Mouse (Mus musculus) cerebellum, postnatal 25 days (tissue): ENCODE measurements at regions not wholly inside any gene's neighbourhood (a gene's known extent, or its start where the extent isn't known, plus 50 kb on each side); places are given as distances from the start of the nearest gene placed in this dataset.
A peak's percentile ranks its signal among the peaks of the same experiment; 100 is the strongest.

Experiments used
- DNase-seq, 2 experiments: peaks; one replicate each; pipeline ENCODE4 v3.0.0; 2021; ENCODE audit warnings: mixed read lengths in 2 of 2

- no peak for DNase-seq
Measured at GRCm38 (mm10) chr3:17201773-17202172, 746.4 kb upstream of the Cypt12 start.

GRCm38 (mm10) chr3:17214031-17214430 lies 734.2 kb upstream of the Cypt12 start:
- no peak for DNase-seq

- DNase-seq: no peak
Measured at GRCm38 (mm10) chr3:17216825-17217224, 731.4 kb upstream of the Cypt12 start.

- DNase-seq: no peak
Measured at GRCm38 (mm10) chr3:17238407-17238806, 709.8 kb upstream of the Cypt12 start.

- no peak for DNase-seq
Measured at GRCm38 (mm10) chr3:17258397-17258796, 689.8 kb upstream of the Cypt12 start.

GRCm38 (mm10) chr3:17259093-17259492 lies 689.1 kb upstream of the Cypt12 start:
- DNase-seq: no peak

GRCm38 (mm10) chr3:17281231-17281630 lies 667.0 kb upstream of the Cypt12 start:
- DNase-seq: no peak

- DNase-seq: peak in 1 of 2 experiments; percentile 3
Measured at GRCm38 (mm10) chr3:17282881-17283280, 665.3 kb upstream of the Cypt12 start.

- DNase-seq: no peak
Measured at GRCm38 (mm10) chr3:17317523-17317922, 630.7 kb upstream of the Cypt12 start.

GRCm38 (mm10) chr3:17318450-17318849 lies 629.8 kb upstream of the Cypt12 start:
- DNase-seq: no peak

- DNase-seq: peak; percentile 8 to 25
Measured at GRCm38 (mm10) chr3:17319213-17319612, 629.0 kb upstream of the Cypt12 start.

GRCm38 (mm10) chr3:17319931-17320330 lies 628.3 kb upstream of the Cypt12 start:
- no peak for DNase-seq

GRCm38 (mm10) chr3:17322266-17322665 lies 625.9 kb upstream of the Cypt12 start:
- DNase-seq: no peak

- DNase-seq: no peak
Measured at GRCm38 (mm10) chr3:17324816-17325215, 623.4 kb upstream of the Cypt12 start.

GRCm38 (mm10) chr3:17325821-17326220 lies 622.4 kb upstream of the Cypt12 start:
- DNase-seq: no peak

- DNase-seq: no peak
Measured at GRCm38 (mm10) chr3:17326292-17326691, 621.9 kb upstream of the Cypt12 start.

- no peak for DNase-seq
Measured at GRCm38 (mm10) chr3:17326774-17327173, 621.4 kb upstream of the Cypt12 start.

- no peak for DNase-seq
Measured at GRCm38 (mm10) chr3:17327706-17328105, 620.5 kb upstream of the Cypt12 start.

GRCm38 (mm10) chr3:17329411-17329810 lies 618.8 kb upstream of the Cypt12 start:
- DNase-seq: no peak

- no peak for DNase-seq
Measured at GRCm38 (mm10) chr3:17330429-17331373, 617.5 kb upstream of the Cypt12 start.

- no peak for DNase-seq
Measured at GRCm38 (mm10) chr3:17360253-17360652, 588.0 kb upstream of the Cypt12 start.
